Mouse (Mus musculus): ENCODE data around the gene Tmem248.

Tmem248 gene

GRCm38 (mm10) chr5:130203948-130204347, 12.9 kb upstream of the Tmem248 start:
- DNase-seq (ENCODE audit: low spot score), result no peak

GRCm38 (mm10) chr5:130204560-130204959, 12.3 kb upstream of the Tmem248 start:
- DNase-seq (ENCODE audit: low spot score), result no peak

GRCm38 (mm10) chr5:130205441-130206023, 11.3 kb upstream of the Tmem248 start:
- no peak for DNase-seq (ENCODE audit: low spot score)

GRCm38 (mm10) chr5:130207299-130207698, 9.6 kb upstream of the Tmem248 start:
- DNase-seq (ENCODE audit: low spot score), result no peak

GRCm38 (mm10) chr5:130212956-130213355, 3.9 kb upstream of the Tmem248 start:
- DNase-seq (ENCODE audit: low spot score), result no peak

- no peak for DNase-seq (ENCODE audit: low spot score)
Observed at GRCm38 (mm10) chr5:130217406-130217805, 525 bp downstream of the Tmem248 start.

- no peak for DNase-seq (ENCODE audit: low spot score)
Observed at GRCm38 (mm10) chr5:130218336-130218735, 1.5 kb downstream of the Tmem248 start.

- no peak for DNase-seq (ENCODE audit: low spot score)
Observed at GRCm38 (mm10) chr5:130221316-130221715, 4.4 kb downstream of the Tmem248 start.

GRCm38 (mm10) chr5:130221760-130222145, 4.9 kb downstream of the Tmem248 start:
- DNase-seq (ENCODE audit: low spot score), result no peak

GRCm38 (mm10) chr5:130222146-130223004, 5.5 kb downstream of the Tmem248 start:
- peak; percentile 94 for DNase-seq (ENCODE audit: low spot score)

GRCm38 (mm10) chr5:130226790-130227189, 9.9 kb downstream of the Tmem248 start:
- DNase-seq (ENCODE audit: low spot score), result no peak

GRCm38 (mm10) chr5:130228120-130228519, 11.2 kb downstream of the Tmem248 start:
- no peak for DNase-seq (ENCODE audit: low spot score)

GRCm38 (mm10) chr5:130236302-130236701, 19.4 kb downstream of the Tmem248 start:
- no peak for DNase-seq (ENCODE audit: low spot score)

- no peak for DNase-seq (ENCODE audit: low spot score)
Observed at GRCm38 (mm10) chr5:130239236-130239635, 22.4 kb downstream of the Tmem248 start.

GRCm38 (mm10) chr5:130239856-130240255, 23.0 kb downstream of the Tmem248 start:
- DNase-seq (ENCODE audit: low spot score), result no peak

- no peak for DNase-seq (ENCODE audit: low spot score)
Observed at GRCm38 (mm10) chr5:130241426-130241825, 24.5 kb downstream of the Tmem248 start.

GRCm38 (mm10) chr5:130247823-130248222, 30.9 kb downstream of the Tmem248 start:
- DNase-seq (ENCODE audit: low spot score), result no peak

GRCm38 (mm10) chr5:130254164-130255016, 37.5 kb downstream of the Tmem248 start:
- DNase-seq (ENCODE audit: low spot score), result peak; percentile 21

- DNase-seq (ENCODE audit: low spot score), result peak; percentile 95
Observed at GRCm38 (mm10) chr5:130255017-130255720, 38.3 kb downstream of the Tmem248 start, which contains the start of the genes Sbds and Tyw1. Gene Sbds (minus strand): TSS chr5:130255530. Gene Tyw1 (plus strand): TSS chr5:130255619.

- DNase-seq (ENCODE audit: low spot score), result peak; percentile 21
Observed at GRCm38 (mm10) chr5:130255799-130256525, 39.1 kb downstream of the Tmem248 start.

- DNase-seq (ENCODE audit: low spot score), result peak; percentile 86
Observed at GRCm38 (mm10) chr5:130256678-130257271, 39.9 kb downstream of the Tmem248 start.

All from spleen, adult 12 weeks (tissue).